Mouse (Mus musculus) layer of hippocampus, adult 2 months (tissue): ENCODE data around the gene Ahdc1. TPM values are rescaled to one million over a fixed set of nuclear protein-coding genes. Genes with fewer than 3 reads are reported as not detected.

Experiments used
- DNase-seq, 2 experiments: peaks; one replicate each; pipeline ENCODE4 v3.0.0; 2022; ENCODE audit warnings: low spot score in 2 of 2
- H3K27ac ChIP-seq: fragments of 200-600 bp; 2 replicates; pipeline ENCODE4 v1.8.1; 2022
- H3K4me3 ChIP-seq: fragments of 200-600 bp; 2 replicates; pipeline ENCODE4 v1.8.1; 2022; ENCODE audit warnings: mild to moderate bottlenecking
- CTCF ChIP-seq: fragments of 200-600 bp; conservative IDR thresholded peaks from 2 replicates; pipeline ENCODE4 v1.8.1; 2022; ENCODE audit warnings: antibody characterized with exemption, mild to moderate bottlenecking, moderate library complexity
- total RNA-seq, 2 experiments: library from RNA; stranded (reverse); gene quantifications; 2 replicates each; pipeline ENCODE4 v1.2.3; 2021

The Ahdc1 gene
- total RNA-seq, 2 experiments from 2014 or later: 108 to 113 TPM

DNA sequence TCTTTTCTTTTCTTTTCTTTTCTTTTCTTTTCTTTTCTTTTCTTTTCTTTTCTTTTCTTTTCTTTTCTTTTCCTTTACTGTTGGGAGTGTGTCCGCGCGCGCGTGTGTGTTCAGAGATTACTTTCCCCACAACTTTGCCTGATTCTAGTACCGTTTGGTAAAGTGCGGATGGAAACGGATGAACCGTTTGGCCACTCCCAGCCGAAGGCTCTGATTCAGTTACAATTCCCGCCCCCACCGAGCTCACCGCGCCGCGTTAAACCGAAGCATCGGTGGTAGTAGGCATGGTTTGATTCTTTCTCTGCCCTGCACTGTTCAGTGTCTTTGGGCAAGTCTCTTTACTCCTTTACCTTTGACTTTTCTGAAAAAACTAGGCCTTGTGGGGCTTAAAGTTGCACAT is 28.8 kb downstream of the Ahdc1 start:
- Histone ChIP-seq H3K27ac (no peak overlapping the region), H3K4me3 (peak overlapping the region; percentile 64)
- TF ChIP-seq CTCF: no peak
- no peak for DNase-seq

DNA sequence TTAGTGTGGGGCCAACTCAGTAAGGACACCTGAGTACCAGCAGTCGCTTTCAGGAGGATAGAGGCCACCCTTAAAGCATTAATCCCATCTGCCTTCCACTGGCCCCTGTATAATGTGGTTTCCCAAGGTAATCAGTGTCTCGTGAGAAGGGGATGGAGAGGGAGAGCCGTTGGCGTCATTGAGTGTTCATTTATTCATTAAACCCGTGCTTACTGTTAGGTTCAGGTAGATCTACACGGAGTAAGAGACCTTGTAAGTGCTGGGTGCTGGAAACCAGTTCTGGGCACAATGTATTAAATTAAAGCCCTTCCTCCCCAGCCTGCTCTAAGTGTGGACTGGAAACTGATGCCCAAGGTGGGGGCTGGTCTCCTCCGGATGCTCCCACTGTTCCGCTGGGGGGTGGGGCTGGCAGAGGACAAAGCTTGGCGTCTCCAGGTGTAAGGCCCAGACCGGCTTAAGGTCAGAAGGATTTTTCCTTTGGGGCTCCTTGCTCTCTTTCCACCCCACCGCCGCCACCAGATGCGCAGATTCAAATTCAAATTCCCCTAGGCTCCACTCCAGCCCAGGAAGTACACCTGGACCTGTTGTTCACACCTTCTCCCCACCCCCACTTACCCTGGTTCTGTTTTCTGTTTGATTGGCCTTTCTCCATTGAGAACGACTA is 29.3 kb downstream of the Ahdc1 start:
- Histone ChIP-seq H3K27ac (no peak overlapping the region), H3K4me3 (no peak overlapping the region)
- no peak for DNase-seq
- TF ChIP-seq CTCF: no peak

DNA sequence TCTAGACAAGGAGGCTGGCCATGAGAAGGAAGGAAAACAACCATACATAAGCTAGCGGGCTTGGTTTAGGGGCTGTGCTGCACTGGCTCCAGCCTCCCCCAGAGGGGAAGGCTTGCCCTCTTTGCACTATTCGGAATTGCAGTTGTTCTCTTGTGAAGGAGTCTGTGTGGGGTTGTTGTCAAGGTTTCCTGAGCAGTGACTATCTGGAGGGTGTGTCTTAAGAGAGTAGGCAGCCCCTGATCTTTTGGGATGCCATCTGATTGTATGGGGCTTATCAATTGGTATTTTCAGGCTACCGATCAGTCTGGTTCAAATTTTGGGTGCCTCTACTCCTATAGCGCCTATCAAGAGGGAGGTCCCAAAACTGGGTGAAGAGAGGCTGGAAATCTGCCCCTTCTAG is 31.2 kb downstream of the Ahdc1 start:
- no peak for TF ChIP-seq CTCF
- Histone ChIP-seq H3K27ac (peak overlapping the region; percentile 77), H3K4me3 (peak overlapping the region; percentile 17; the same call in 1 of the 2 replicates)
- no peak for DNase-seq

DNA sequence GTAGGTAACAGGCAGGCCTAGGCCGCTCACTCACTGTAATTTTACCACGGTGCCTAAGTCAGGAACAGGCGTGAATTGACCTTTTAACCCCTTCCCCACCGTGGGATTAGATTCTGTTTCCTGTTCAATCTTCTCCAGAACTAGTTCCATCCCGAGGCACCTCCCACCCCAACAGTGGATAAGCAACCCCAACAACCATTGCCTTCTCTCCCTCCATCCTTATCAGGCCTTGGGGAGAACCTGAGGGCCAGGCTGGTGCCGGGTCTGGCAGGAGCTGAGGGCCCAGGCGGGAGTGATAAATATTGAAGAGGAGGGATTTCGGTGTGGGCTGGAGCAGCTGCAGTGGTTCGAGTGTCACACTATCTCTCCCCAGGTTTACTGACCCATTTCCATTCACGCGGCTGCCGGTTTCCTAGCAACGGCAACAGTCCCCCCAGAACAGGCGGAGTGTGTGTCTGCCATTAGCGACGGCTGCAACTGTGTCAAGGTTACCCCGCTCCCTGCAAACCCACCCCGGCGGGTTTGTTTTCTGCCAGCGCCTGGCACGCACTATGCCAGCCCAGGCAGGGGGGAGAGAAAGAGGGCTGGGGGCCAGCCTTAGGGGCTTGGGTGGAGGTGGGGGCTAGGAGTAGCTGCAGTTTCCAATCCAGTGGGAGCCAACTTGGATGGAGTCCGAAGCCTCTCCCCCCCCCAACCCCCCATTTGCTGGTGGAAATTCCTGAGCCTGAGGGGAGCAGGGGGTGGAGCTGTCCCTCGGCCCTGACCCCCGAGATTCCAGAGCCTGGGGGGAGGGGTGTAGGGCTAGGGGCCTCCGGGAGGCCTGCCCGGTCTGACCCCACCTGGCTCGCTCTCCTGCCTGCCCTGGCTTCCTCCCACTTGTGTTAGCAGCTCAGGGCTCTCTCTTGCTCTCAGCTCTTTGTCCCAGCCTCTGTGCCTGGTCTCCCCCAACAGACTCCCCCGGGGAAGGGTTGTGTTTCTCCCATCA is 31.9 kb downstream of the Ahdc1 start:
- DNase-seq: peak in 1 of 2 experiments; percentile 68
- peak overlapping the region; percentile 17; the same call in 1 of the 2 replicates for H3K4me3 ChIP-seq

DNA sequence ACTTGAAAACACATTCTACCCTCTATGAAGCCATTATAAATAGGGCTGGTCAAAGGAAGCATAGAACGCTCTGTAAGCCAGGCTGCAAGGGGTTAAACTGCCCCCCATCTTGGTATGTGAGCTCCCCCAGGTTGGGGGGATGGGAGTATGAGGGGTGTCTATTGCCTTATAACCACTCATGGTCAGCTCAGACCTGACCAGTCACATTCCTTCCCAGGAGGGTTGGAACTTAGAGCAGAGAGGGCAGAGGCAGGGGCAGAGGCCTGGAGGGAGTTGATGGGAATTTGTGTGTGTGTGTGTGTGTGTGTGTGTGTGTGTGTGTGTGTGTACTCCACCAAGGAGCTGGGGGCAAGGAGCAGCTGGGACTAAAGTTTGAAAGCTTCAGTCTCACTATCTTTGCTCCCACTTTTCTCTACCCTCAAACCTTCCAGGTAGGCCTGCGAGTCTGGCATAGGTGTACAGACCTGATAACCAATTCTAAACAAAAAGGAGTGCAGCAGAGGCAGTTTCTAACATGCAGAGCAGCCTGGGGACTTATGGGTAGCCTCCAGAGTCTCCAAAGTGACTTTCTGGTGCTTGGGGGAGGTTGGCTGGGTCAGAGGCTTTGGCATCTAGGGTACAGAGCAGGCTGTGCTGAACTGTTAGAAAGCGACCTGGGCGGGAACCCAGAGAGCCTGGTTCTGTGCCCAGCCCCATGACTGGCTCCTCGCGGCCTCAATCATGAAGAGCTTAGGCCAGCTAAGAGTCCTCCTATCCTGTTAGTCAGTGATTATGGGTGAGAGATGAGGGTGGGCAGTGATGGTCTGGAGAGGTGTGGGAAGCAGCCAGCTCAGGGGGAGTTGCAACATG is 33.0 kb downstream of the Ahdc1 start:
- no peak for DNase-seq
- no peak overlapping the region for H3K4me3 ChIP-seq
- H3K27ac ChIP-seq: peak overlapping the region; percentile 80
- TF ChIP-seq CTCF: no peak

More for the DNA sequence above, 31.9 kb downstream of the Ahdc1 start:
- H3K27ac ChIP-seq: peak overlapping the region; percentile 77
- TF ChIP-seq CTCF: no peak

DNA sequence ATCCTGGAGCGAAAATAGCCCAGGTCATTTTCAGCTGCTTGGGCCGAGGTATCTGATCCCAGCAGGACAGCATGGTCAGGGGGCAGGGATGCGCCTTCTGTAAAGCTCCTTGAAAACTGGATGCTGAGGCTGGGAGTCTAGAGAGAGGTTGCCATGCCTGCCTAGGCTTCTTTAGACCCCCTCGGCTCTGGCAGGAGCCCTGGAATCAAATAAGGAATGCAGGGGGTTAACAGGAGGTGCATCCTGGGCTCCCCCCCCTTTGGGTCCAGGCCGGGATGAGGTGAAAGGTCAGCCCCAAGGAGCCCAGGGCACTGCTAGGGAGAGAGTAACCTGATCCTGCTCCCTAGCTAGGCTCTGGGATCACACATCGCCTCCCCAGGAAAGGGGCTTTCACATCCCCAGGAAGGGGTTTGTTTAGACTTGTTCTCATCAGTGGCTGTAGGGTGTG is 33.6 kb downstream of the Ahdc1 start:
- Histone ChIP-seq H3K4me3 (no peak overlapping the region), H3K27ac (peak overlapping the region; percentile 80)
- DNase-seq: no peak
- TF ChIP-seq CTCF: no peak

DNA sequence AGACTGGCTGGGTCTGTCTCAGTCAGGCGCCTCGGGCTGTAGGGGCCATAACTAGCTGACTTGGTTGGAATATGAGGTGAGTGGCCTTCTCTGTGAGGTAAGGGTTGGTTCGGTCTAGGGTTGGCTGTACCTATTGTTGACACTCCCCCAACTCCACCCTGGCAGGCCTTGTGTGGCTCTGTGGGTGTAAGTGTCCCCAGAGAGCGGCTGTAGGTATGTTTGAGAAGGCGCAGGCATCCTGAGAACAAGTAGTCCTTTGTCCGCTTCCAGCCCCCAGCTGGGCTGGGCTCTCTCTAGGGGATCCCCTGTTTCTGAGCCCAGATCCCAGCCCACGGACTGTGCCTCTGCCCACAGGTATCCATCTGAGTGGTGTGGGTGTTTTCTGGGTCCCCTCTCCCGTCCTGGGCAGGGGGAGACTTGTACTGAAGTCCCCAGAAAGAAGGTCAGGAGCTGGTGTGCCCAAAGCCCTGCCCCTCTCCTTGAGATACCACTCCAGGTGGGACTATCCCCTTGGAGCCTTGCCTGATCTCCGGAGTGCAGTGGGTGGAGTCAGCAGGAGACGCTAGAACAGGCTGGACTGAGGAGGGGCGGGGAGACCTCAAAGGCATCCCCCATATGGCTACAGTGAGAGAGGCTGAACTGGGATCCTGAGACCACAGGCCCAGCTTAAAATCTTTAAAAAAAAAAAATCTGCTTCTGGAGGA is 34.9 kb downstream of the Ahdc1 start:
- no peak for TF ChIP-seq CTCF
- no peak for DNase-seq

DNA sequence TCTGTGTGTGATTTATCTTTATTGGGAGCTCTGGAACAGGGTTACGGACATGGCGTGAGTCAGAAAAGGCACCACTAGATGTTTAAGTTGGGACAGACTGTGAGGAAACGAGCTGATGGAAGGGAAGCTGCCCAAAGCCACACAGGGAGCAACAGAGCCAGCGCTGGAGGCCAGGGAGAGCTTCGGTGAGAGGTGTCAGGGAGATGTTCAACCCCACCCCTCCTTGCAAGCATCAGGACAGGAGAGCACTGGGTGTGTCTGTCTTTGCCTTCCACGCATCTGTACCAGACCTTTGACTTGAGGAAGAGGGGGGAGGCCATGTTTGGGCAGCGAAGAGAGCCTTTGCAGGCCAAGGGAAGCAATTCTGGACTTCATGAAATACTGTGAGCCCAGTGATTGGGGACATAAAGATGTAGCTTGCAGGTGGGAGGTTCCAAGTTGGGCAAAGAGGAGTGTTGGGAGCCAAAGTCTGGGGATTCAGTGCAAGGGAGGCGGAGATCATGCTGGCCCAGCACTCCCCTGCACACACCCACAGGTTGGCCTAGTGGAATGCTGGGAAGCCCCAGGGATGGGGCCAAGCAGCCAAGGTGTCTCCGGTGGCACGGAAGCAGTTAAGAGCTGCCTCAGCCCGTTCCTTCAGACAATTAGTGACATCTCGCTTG is 35.8 kb downstream of the Ahdc1 start:
- no peak for DNase-seq
- Histone ChIP-seq H3K4me3 (no peak overlapping the region), H3K27ac (peak overlapping the region; percentile 89)
- no peak for TF ChIP-seq CTCF

More for the DNA sequence above, 34.9 kb downstream of the Ahdc1 start:
- peak overlapping the region; percentile 80 for H3K27ac ChIP-seq
- H3K4me3 ChIP-seq: no peak overlapping the region

DNA sequence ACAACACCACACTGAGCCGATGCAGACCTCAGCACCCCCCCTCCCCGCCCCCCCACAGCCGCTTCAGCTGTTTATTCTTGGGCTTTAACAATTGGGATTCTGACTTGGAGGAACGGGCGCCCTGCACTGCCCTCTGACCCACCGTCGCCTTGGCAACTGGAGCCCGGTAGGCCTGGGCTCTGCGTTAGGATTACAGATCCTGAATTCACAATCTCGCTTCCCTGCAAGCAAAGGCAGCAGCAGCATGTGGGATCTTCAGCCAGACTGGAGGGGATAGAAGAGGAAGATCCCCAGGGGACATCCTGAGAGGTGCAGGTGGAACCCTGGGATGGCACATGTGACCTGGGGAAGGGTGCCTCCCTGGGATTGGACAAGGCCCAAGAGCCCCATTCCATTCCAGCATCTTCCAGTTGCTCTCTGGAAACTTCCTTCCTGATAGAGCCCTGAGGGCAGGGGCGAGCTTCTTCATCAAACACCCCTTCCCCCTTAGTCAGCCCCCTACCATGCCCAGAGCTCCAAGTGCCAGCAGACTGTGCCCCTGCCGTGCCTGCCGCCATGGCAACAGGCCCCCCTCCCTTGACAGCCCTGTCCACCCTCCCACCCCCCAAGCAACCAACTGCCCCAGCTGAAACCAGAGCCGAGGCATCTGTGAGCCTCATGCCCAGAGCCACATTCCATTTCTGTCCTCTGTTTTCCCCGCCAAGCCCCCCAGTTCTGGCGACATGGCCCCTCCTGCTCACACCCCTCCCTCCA is 36.5 kb downstream of the Ahdc1 start:
- no peak for DNase-seq
- Histone ChIP-seq H3K27ac (peak overlapping the region; percentile 89), H3K4me3 (no peak overlapping the region; the same call in 1 of the 2 replicates)
- TF ChIP-seq CTCF: no peak

DNA sequence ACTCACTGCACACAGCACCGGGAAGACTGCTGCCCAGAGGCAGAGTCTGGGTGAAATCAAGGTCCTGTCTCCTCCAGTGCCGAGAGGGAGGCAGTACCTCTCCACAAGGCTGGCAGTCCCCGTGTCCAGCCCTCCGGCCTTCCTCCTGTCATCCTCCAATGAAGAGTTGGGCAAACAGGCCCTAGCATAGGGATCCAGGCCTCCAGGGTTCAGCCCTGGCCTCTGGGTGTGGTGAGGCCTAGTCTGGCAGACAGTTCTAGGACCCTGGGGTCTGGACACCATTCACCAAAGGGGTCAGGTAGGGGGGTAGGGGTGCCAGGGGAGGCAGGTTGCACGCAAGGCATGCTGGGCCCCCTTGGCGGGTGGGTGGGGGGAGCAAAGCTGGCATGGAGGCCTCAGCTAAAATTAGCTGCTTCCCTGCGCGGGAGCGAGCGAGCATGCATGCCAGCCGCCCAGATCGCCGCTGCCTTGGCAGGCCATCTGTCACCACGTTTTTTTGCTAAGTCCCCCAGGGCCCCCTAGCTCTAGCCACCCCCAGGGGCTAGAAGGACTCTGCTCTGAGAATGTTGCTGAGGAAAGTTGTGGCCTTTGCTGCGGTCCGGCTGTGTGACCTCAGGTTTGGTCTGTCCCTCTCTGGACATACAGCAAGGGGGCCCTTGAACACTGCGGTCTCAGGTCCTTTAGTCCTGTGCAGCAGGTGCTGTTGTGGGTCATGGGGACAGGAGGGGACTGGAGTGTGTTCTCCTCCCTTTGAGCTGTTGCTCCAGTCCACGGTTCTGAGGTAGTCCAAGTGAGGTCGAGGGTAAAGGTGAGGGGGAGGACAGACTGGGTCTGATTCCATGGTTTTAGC is 38.2 kb downstream of the Ahdc1 start:
- TF ChIP-seq CTCF: no peak
- Histone ChIP-seq H3K4me3 (no peak overlapping the region; the same call in 1 of the 2 replicates), H3K27ac (peak overlapping the region; percentile 89)
- no peak for DNase-seq
